Mouse (Mus musculus): ENCODE measurements at regions not wholly inside any gene's neighbourhood (a gene's known extent, or its start where the extent isn't known, plus 50 kb on each side); places are given as distances from the start of the nearest gene placed in this dataset.

- no peak for DNase-seq (ENCODE audit: low read depth, low spot score)
- ChIA-PET POLR2A (no interaction called here), CTCF (no interaction called here)
- no peaks in the 10 kb centered on the region for H3K27me3 ChIP-seq
- in situ Hi-C loops (cut with MboI; ENCODE audit: low pct_unique_long_range_greater_than_20kb): no loop called here
- no peak for ATAC-seq
- TF ChIP-seq CTCF (IDR thresholded peaks at IDR 0.05): no peak
Measured at GRCm38 (mm10) chr1:98812543-98812942, 391.6 kb downstream of the Slco6d1 start.

GRCm38 (mm10) chr1:98813990-98814389 lies 393.1 kb downstream of the Slco6d1 start:
- H3K27me3 ChIP-seq: no peaks in the 10 kb centered on the region
- POLR2A ChIA-PET: no interaction called here
- in situ Hi-C loops (cut with MboI; ENCODE audit: low pct_unique_long_range_greater_than_20kb): no loop called here
- no peak for TF ChIP-seq CTCF (IDR thresholded peaks at IDR 0.05)
- ATAC-seq (no peak), DNase-seq (ENCODE audit: low read depth, low spot score) (no peak)
- CTCF ChIA-PET: no interaction called here

- in situ Hi-C loops (cut with MboI; ENCODE audit: low pct_unique_long_range_greater_than_20kb): no loop called here
- DNase-seq (ENCODE audit: low read depth, low spot score) (no peak), ATAC-seq (no peak)
- ChIA-PET CTCF (no interaction called here), POLR2A (no interaction called here)
- no peak for TF ChIP-seq CTCF (IDR thresholded peaks at IDR 0.05)
- no peaks in the 10 kb centered on the region for H3K27me3 ChIP-seq
Measured at GRCm38 (mm10) chr1:98818076-98818475, 397.2 kb downstream of the Slco6d1 start.

GRCm38 (mm10) chr1:98860236-98860635 lies 439.3 kb downstream of the Slco6d1 start:
- CTCF ChIA-PET: no interaction called here
- DNase-seq (ENCODE audit: low read depth, low spot score): no peak
- no peak for ATAC-seq
- no peaks in the 10 kb centered on the region for H3K27me3 ChIP-seq
- in situ Hi-C loops (cut with MboI; ENCODE audit: low pct_unique_long_range_greater_than_20kb): no loop called here
- POLR2A ChIA-PET: no interaction called here
- no peak for TF ChIP-seq CTCF (IDR thresholded peaks at IDR 0.05)

GRCm38 (mm10) chr1:98906260-98906659 lies 485.3 kb downstream of the Slco6d1 start:
- DNase-seq (ENCODE audit: low read depth, low spot score) (no peak), ATAC-seq (no peak)
- no peaks in the 10 kb centered on the region for H3K27me3 ChIP-seq
- in situ Hi-C loops (cut with MboI; ENCODE audit: low pct_unique_long_range_greater_than_20kb): no loop called here
- POLR2A ChIA-PET: no interaction called here
- no peak for TF ChIP-seq CTCF (IDR thresholded peaks at IDR 0.05)
- CTCF ChIA-PET: no interaction called here

- ChIA-PET CTCF (no interaction called here), POLR2A (no interaction called here)
- DNase-seq (ENCODE audit: low read depth, low spot score): no peak
- ATAC-seq: no peak
- no peaks in the 10 kb centered on the region for H3K27me3 ChIP-seq
- TF ChIP-seq CTCF (IDR thresholded peaks at IDR 0.05): no peak
- in situ Hi-C loops (cut with MboI; ENCODE audit: low pct_unique_long_range_greater_than_20kb): no loop called here
Measured at GRCm38 (mm10) chr1:98923043-98923442, 502.1 kb downstream of the Slco6d1 start.

- no peak for ATAC-seq
- CTCF ChIA-PET: no interaction called here
- POLR2A ChIA-PET: no interaction called here
- in situ Hi-C loops (cut with MboI; ENCODE audit: low pct_unique_long_range_greater_than_20kb): no loop called here
- no peak for DNase-seq (ENCODE audit: low read depth, low spot score)
- no peaks in the 10 kb centered on the region for H3K27me3 ChIP-seq
- no peak for TF ChIP-seq CTCF (IDR thresholded peaks at IDR 0.05)
Measured at GRCm38 (mm10) chr1:98924933-98925332, 504.0 kb downstream of the Slco6d1 start.

GRCm38 (mm10) chr1:98930926-98931325 lies 510.0 kb downstream of the Slco6d1 start:
- DNase-seq (ENCODE audit: low read depth, low spot score): no peak
- ATAC-seq: no peak
- no peak for TF ChIP-seq CTCF (IDR thresholded peaks at IDR 0.05)
- POLR2A ChIA-PET: no interaction called here
- H3K27me3 ChIP-seq: no peaks in the 10 kb centered on the region
- CTCF ChIA-PET: no interaction called here
- in situ Hi-C loops (cut with MboI; ENCODE audit: low pct_unique_long_range_greater_than_20kb): no loop called here

GRCm38 (mm10) chr1:98932239-98932638 lies 511.3 kb downstream of the Slco6d1 start:
- ChIA-PET POLR2A (no interaction called here), CTCF (no interaction called here)
- in situ Hi-C loops (cut with MboI; ENCODE audit: low pct_unique_long_range_greater_than_20kb): no loop called here
- DNase-seq (ENCODE audit: low read depth, low spot score) (no peak), ATAC-seq (no peak)
- no peaks in the 10 kb centered on the region for H3K27me3 ChIP-seq
- TF ChIP-seq CTCF (IDR thresholded peaks at IDR 0.05): no peak

- ChIA-PET POLR2A (no interaction called here), CTCF (no interaction called here)
- ATAC-seq (no peak), DNase-seq (ENCODE audit: low read depth, low spot score) (no peak)
- in situ Hi-C loops (cut with MboI; ENCODE audit: low pct_unique_long_range_greater_than_20kb): no loop called here
- H3K27me3 ChIP-seq: no peaks in the 10 kb centered on the region
- TF ChIP-seq CTCF (IDR thresholded peaks at IDR 0.05): no peak
Measured at GRCm38 (mm10) chr1:98977686-98978085, 556.8 kb downstream of the Slco6d1 start.

Measured in Patski (cell line).